Mouse (Mus musculus) gastrocnemius, postnatal 10 days (tissue): Measurements from ENCODE around the gene Vmn1r59. TPM values are rescaled to one million over a fixed set of nuclear protein-coding genes. Genes with fewer than 3 reads are reported as not detected.
"Not testable (repeated sequence)": the region's sequence is repeated elsewhere in the genome, so short reads cannot be mapped to it uniquely, and the experiment has no call there.

Source experiments
- DNase-seq: peaks from one replicate; pipeline ENCODE4 v3.0.0; 2021; ENCODE audit warnings: mixed read lengths
- long read RNA-seq, 2 experiments: library from polyadenylated mRNA; stranded (forward); transcript quantifications; one replicate each; pipeline ENCODE4 v2.0.0; 2021
- total RNA-seq, 2 experiments: library from RNA; stranded (reverse); gene quantifications; 2 replicates each; pipeline ENCODE4 v1.2.3; 2021

Vmn1r59 gene
- total RNA-seq = not detected
- long read RNA-seq, experiment 1 = 0 reads
- long read RNA-seq, experiment 2 = 0 reads

DNA sequence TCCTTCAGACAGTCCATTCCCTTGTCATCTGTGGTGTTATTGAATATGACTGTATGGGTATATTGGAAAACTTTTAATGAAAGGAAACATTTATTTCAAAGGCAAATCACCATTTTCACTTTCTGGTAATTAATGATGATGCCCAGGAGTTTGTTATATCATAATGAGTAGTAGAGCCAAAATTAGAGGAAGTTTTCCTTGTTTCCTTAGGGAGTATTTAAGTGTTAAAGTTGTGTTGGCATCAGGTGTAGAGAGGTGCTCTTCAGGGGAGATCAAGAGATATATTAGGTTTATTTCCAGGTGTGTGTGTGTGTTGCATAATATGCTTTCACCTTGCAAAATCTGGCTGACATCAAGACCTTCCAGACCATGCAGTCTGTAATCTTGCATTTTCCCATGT is at the start of gene Vmn1r59:
TSS of gene Vmn1r59 (minus strand) at position 101 of the 400 bp plus-strand sequence.
- no peak for DNase-seq

DNA sequence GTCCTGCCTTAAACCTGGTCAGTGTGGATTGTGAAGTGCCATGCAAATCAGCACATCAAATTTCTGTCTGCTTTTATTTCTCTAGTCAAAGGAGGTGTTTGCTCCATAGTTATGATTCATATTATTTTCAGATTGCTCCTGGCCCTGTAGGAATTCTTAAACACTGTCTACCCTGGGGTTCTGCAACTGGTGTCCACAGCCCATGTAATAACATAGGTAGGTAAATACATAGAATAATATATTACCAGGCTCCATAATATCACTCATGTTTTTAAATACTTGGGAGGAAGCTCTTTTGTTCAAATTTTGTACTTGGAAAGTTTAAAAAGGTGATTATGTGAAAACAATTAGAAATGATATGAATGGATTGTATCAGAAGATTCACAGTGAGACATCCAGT is 37.3 kb upstream of the Vmn1r59 start, which contains the start of gene Vmn2r28:
TSS of gene Vmn2r28 (minus strand) at position 101 of the 400 bp plus-strand sequence.
- not testable (repeated sequence) for DNase-seq

DNA sequence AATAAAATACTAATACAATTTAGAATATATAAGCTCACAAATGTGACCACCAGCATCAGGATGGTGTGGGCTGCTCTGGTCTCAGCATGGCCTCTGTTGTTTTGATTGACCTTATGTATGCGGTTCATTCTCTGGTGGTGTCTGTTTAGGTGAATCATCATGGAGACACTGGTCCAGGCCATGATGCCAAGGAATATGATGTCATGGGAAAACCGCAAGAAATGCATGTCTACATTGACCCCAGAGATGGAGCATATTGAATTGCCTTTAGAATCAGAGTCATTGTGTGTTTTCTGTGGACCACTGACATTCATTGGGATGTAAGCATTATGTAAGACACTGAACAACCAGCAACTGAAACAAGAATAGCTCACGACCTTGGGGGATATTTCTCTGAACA is 2.6 kb downstream of the Vmn1r59 start:
- not testable (repeated sequence) for DNase-seq

DNA sequence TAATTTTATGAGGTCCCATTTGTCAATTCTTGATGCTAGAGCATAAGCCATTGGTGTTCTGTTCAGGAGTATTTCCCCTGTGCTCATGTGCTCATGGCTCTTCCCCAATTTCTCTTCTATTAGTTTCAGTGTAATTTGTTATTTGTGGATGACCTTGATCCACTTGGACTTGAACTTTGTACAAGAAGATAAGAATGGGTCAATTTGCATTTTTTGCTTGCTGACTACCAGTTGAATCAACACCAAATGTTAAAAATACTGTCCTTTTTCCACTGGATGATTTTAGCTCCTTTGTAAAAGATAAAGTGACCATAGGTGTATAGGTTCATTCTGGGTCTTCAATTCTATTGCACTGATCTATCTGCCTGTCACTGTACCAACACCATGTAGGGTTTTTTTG is 7.9 kb downstream of the Vmn1r59 start:
- no peak for DNase-seq

DNA sequence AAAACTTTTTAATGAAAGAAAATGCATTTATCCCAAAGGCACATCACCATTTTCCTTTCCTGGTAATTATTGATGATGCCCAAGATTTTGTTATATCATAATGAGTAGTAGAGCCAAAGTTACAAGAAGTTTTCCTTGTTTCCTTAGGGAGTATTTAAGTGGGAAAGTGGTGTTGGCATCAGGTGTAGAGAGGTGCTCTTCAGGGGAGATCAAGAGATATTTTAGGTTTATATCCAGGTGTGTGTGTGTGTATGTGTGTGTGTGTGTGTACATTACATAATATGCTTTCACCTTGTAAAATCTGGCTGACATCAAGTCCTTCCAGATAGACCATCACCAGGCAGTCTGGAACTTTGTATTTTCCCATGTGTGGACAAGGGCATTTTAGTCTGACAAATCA is 43.3 kb downstream of the Vmn1r59 start, which contains the start of gene Vmn1r58:
TSS of gene Vmn1r58 (minus strand) at position 101 of the 400 bp plus-strand sequence.
- not testable (repeated sequence) for DNase-seq

DNA sequence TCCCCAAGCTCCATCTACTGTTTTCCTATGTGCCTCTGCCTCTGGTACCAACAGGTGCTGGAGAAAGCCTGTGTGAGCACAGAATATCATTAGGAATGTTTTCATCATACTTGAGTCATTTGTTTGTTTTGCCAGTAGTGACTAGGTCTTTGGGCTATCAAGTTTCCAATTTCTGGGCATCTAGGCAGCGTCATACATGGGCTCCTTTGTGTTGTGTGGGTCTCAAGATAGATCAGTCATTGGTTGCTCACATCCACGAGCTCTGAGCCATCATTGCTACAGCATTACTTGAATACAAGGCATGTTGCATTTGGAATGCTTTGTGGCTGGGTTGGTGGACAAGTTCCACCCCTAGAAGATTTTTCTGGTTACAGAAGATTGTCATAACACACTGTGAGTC is 50.4 kb downstream of the Vmn1r59 start:
- no peak for DNase-seq

Other genes with a start within 250 kb of the Vmn1r59 start
- gene Vmn1r57, start 238.3 kb downstream of the Vmn1r59 start, total RNA-seq = not detected
- not detected for gene Gm5065, start 106.2 kb downstream of the Vmn1r59 start, total RNA-seq
- not detected for gene Nlrp2, start 105.7 kb downstream of the Vmn1r59 start, total RNA-seq
- gene Vmn1r58, start 43.4 kb downstream of the Vmn1r59 start, total RNA-seq = not detected
- not detected for gene Vmn2r28, start 37.2 kb upstream of the Vmn1r59 start, total RNA-seq
- gene Vmn1r60, start 90.5 kb upstream of the Vmn1r59 start, total RNA-seq = not detected
- not detected for gene Vmn1r61, start 156.5 kb upstream of the Vmn1r59 start, total RNA-seq
- not detected for gene Vmn1r62, start 216.9 kb upstream of the Vmn1r59 start, total RNA-seq